Mouse (Mus musculus) testis, adult 2 months (tissue): ENCODE measurements around the gene Prr5. TPM values are rescaled to one million over a fixed set of nuclear protein-coding genes. Genes with fewer than 3 reads are reported as not detected.

ENCODE experiments used
- H3K27ac ChIP-seq: fragments of 200-500 bp; 2 replicates; pipeline ENCODE4 v1.5.1; 2012; ENCODE audit warnings: low read depth, low read length; ENCODE audit not compliant: control insufficient read depth, insufficient read depth
- H3K27me3 ChIP-seq: fragments of 200-500 bp; 2 replicates; pipeline ENCODE4 v1.6.1; 2012; ENCODE audit warnings: mild to moderate bottlenecking, low read length, moderate library complexity; ENCODE audit not compliant: control insufficient read depth, insufficient read depth
- H3K36me3 ChIP-seq: fragments of 200-500 bp; 2 replicates; pipeline ENCODE4 v1.6.1; 2012; ENCODE audit warnings: mild to moderate bottlenecking, low read length; ENCODE audit not compliant: control insufficient read depth, insufficient read depth
- H3K4me1 ChIP-seq: fragments of 200-500 bp; 2 replicates; pipeline ENCODE4 v1.6.1; 2012; ENCODE audit warnings: low read length; ENCODE audit not compliant: control insufficient read depth, insufficient read depth
- H3K4me3 ChIP-seq: fragments of 200-500 bp; 2 replicates; pipeline ENCODE4 v1.5.1; 2012; ENCODE audit warnings: low read depth, mild to moderate bottlenecking, low read length, moderate library complexity, mixed read lengths; ENCODE audit not compliant: control insufficient read depth
- CTCF ChIP-seq: fragments of 200-500 bp; IDR thresholded peaks from 2 replicates; pipeline ENCODE4 v1.5.1; 2012; ENCODE audit warnings: low read depth, mild to moderate bottlenecking, inconsistent platforms, low read length, moderate library complexity; ENCODE audit not compliant: control insufficient read depth, insufficient read depth, insufficient replicate concordance
- POLR2A ChIP-seq: fragments of 200-500 bp; IDR thresholded peaks from 2 replicates; pipeline ENCODE4 v1.6.1; 2012; ENCODE audit warnings: low read depth, mild to moderate bottlenecking, inconsistent platforms, low read length, moderate library complexity; ENCODE audit not compliant: control insufficient read depth
- polyA plus RNA-seq: library from polyadenylated mRNA; depleted of rRNA; stranded (reverse); fragments of >200 nt; gene quantifications from 2 replicates; pipeline ENCODE4 v1.2.3, GENCODE M21; 2012

Prr5 gene
- polyA plus RNA-seq, 1 experiment = 13.4 TPM

- Histone ChIP-seq H3K36me3 (no peaks in the 10 kb centered on the region), H3K27me3 (no peaks in the 10 kb centered on the region), H3K27ac (0 out of 2 replicates have a peak overlapping the region, but pooled peaks have one; percentile 7), H3K4me3 (no peak overlapping the region), H3K4me1 (no peaks in the 10 kb centered on the region; the same call in 1 of the 2 replicates)
- TF ChIP-seq CTCF = no peak
- no peak for TF ChIP-seq POLR2A
These were observed 19.9 kb downstream of the Prr5 start for GRCm38 (mm10) chr15:84689356-84689755.

- TF ChIP-seq CTCF (no peak), POLR2A (no peak)
- no peaks in the 10 kb centered on the region; the same call in 1 of the 2 replicates for H3K4me1 ChIP-seq
- H3K36me3 ChIP-seq = no peaks in the 10 kb centered on the region
These were observed 22.1 kb downstream of the Prr5 start for GRCm38 (mm10) chr15:84691513-84691912.

GRCm38 (mm10) chr15:84692645-84693044 is 23.2 kb downstream of the Prr5 start:
- peaks cover 2% of the 10 kb centered on the region; the same call in 1 of the 2 replicates for H3K4me1 ChIP-seq
- no peak overlapping the region for H3K4me3 ChIP-seq
- H3K27me3 ChIP-seq = no peaks in the 10 kb centered on the region
- H3K27ac ChIP-seq = no peak overlapping the region
- TF ChIP-seq CTCF (no peak), POLR2A (no peak)
- no peaks in the 10 kb centered on the region for H3K36me3 ChIP-seq

More at GRCm38 (mm10) chr15:84691513-84691912, 22.1 kb downstream of the Prr5 start:
- Histone ChIP-seq H3K27ac (no peak overlapping the region), H3K27me3 (no peaks in the 10 kb centered on the region), H3K4me3 (no peak overlapping the region)

- no peaks in the 10 kb centered on the region for H3K27me3 ChIP-seq
- TF ChIP-seq CTCF = no peak
- TF ChIP-seq POLR2A = no peak
- H3K27ac ChIP-seq = peak overlapping the region; percentile 35; the same call in 1 of the 2 replicates
- peaks cover 7% of the 10 kb centered on the region for H3K4me1 ChIP-seq
- no peaks in the 10 kb centered on the region for H3K36me3 ChIP-seq
- H3K4me3 ChIP-seq = no peak overlapping the region
These were observed 26.6 kb downstream of the Prr5 start for GRCm38 (mm10) chr15:84696021-84696420.

GRCm38 (mm10) chr15:84697611-84698011 is 28.2 kb downstream of the Prr5 start:
- Histone ChIP-seq H3K36me3 (no peaks in the 10 kb centered on the region), H3K27me3 (no peaks in the 10 kb centered on the region), H3K4me3 (no peak overlapping the region), H3K4me1 (peaks cover 7% of the 10 kb centered on the region), H3K27ac (peak overlapping the region; percentile 62; the same call in 1 of the 2 replicates)
- TF ChIP-seq CTCF (no peak), POLR2A (no peak)

GRCm38 (mm10) chr15:84698189-84698588 is 28.8 kb downstream of the Prr5 start:
- H3K4me1 ChIP-seq = peaks cover 7% of the 10 kb centered on the region
- peak overlapping the region; percentile 43 for H3K27ac ChIP-seq
- TF ChIP-seq CTCF = no peak
- TF ChIP-seq POLR2A = no peak

GRCm38 (mm10) chr15:84700147-84700794 is 30.9 kb downstream of the Prr5 start:
- no peaks in the 10 kb centered on the region for H3K36me3 ChIP-seq
- no peak overlapping the region for H3K27ac ChIP-seq
- TF ChIP-seq POLR2A (no peak), CTCF (peak; percentile 98)
- H3K27me3 ChIP-seq = no peaks in the 10 kb centered on the region
- peaks cover 9% of the 10 kb centered on the region for H3K4me1 ChIP-seq
- H3K4me3 ChIP-seq = no peak overlapping the region

More at GRCm38 (mm10) chr15:84698189-84698588, 28.8 kb downstream of the Prr5 start:
- H3K27me3 ChIP-seq = no peaks in the 10 kb centered on the region
- H3K36me3 ChIP-seq = no peaks in the 10 kb centered on the region
- no peak overlapping the region for H3K4me3 ChIP-seq
